Mouse (Mus musculus) brain, adult 2 months (tissue): ENCODE measurements around the gene Egln1.

Experiments
- DNase-seq: peaks from one replicate; pipeline ENCODE4 v3.0.0; 2011; ENCODE audit warnings: low read depth, low spot score

Egln1 gene

GRCm38 (mm10) chr8:124909936-124910335, 39.2 kb downstream of the Egln1 start:
- DNase-seq: no peak

GRCm38 (mm10) chr8:124905482-124905881, 43.6 kb downstream of the Egln1 start:
- no peak for DNase-seq

- DNase-seq: no peak
Measured at GRCm38 (mm10) chr8:124903198-124903597, 45.9 kb downstream of the Egln1 start.

- no peak for DNase-seq
Measured at GRCm38 (mm10) chr8:124898251-124898905, 50.7 kb downstream of the Egln1 start.

GRCm38 (mm10) chr8:124897386-124898250, 51.5 kb downstream of the Egln1 start, which contains the start of the genes Exoc8 and Sprtn:
Exoc8 (minus strand) TSS chr8:124897705.
Sprtn (plus strand) TSS chr8:124897886.
- DNase-seq: peak; percentile 98

- DNase-seq: peak; percentile 88
Measured at GRCm38 (mm10) chr8:124896632-124897385, 52.3 kb downstream of the Egln1 start.

- DNase-seq: no peak
Measured at GRCm38 (mm10) chr8:124896010-124896631, 53.0 kb downstream of the Egln1 start.

GRCm38 (mm10) chr8:124892596-124892995, 56.5 kb downstream of the Egln1 start:
- no peak for DNase-seq

GRCm38 (mm10) chr8:124888385-124888784, 60.7 kb downstream of the Egln1 start:
- no peak for DNase-seq

- DNase-seq: no peak
Measured at GRCm38 (mm10) chr8:124878946-124879526, 70.1 kb downstream of the Egln1 start.

GRCm38 (mm10) chr8:124878141-124878540, 71.0 kb downstream of the Egln1 start:
- peak; percentile 40 for DNase-seq

GRCm38 (mm10) chr8:124872690-124873089, 76.4 kb downstream of the Egln1 start:
- no peak for DNase-seq

GRCm38 (mm10) chr8:124872081-124872480, 77.0 kb downstream of the Egln1 start:
- no peak for DNase-seq

- DNase-seq: no peak
Measured at GRCm38 (mm10) chr8:124871474-124871873, 77.7 kb downstream of the Egln1 start.

GRCm38 (mm10) chr8:124869708-124870107, 79.4 kb downstream of the Egln1 start:
- no peak for DNase-seq

- no peak for DNase-seq
Measured at GRCm38 (mm10) chr8:124867126-124867525, 82.0 kb downstream of the Egln1 start.

- no peak for DNase-seq
Measured at GRCm38 (mm10) chr8:124866669-124867068, 82.5 kb downstream of the Egln1 start.

- DNase-seq: no peak
Measured at GRCm38 (mm10) chr8:124863729-124864128, 85.4 kb downstream of the Egln1 start.

GRCm38 (mm10) chr8:124863163-124863677, 85.9 kb downstream of the Egln1 start:
- peak; percentile 51 for DNase-seq

GRCm38 (mm10) chr8:124862321-124863162, 86.6 kb downstream of the Egln1 start, which contains the start of the genes Gnpat and 2810004N23Rik:
Gnpat (plus strand) TSS chr8:124863033.
2810004N23Rik (minus strand) TSS chr8:124863120.
- DNase-seq: peak; percentile 94
